Mouse (Mus musculus) liver, adult (tissue): ENCODE results near the gene Tmem45b.
A peak's percentile ranks its signal among the peaks of the same experiment; 100 is the strongest.

ENCODE experiments used
- GATA4 ChIP-seq: IDR thresholded peaks from 2 replicates; pipeline ENCODE4 v1.6.1; 2014; ENCODE audit warnings: mild to moderate bottlenecking, low read length; ENCODE audit not compliant: insufficient replicate concordance

Gene Tmem45b

DNA sequence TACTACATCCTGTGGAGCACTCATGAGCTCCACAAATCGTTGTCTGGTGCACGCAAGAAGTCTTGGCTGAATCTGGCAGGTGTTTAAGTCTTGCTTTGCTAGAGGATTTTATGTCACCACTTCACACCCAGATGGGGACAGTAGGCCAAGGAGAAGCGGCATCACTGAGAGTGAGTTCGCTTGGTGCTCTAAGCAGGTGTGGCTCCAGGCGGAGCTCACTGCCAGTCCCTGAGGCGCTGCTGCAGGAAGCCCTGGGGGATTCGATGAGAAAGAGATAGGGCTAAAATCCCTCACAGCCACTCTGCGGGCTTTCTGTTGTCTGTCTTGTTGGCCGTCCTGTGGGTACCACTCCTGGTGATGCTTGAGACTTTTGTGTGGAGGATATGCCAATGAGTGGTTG, 34.3 kb downstream of the Tmem45b start:
- no peak for TF ChIP-seq GATA4

DNA sequence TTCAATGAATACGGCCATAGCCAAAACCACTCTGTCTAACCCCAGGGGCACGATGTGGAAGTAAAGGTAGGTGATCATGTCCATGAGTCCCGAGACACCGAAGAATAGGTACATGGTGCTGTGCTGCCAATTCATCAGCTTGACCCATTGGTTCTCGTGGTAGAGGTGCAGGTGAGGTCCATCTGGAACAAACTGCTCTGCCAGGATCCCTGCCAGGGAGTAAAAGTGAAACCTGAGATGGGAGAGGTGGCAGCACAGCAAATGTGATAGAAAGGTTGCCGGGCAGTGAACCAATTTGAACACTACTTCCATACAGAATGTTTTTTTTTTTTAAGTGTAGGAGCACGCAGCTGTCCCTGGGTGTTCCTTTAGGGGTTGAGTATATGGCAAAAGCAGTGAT, 35.3 kb downstream of the Tmem45b start:
- TF ChIP-seq GATA4: no peak

DNA sequence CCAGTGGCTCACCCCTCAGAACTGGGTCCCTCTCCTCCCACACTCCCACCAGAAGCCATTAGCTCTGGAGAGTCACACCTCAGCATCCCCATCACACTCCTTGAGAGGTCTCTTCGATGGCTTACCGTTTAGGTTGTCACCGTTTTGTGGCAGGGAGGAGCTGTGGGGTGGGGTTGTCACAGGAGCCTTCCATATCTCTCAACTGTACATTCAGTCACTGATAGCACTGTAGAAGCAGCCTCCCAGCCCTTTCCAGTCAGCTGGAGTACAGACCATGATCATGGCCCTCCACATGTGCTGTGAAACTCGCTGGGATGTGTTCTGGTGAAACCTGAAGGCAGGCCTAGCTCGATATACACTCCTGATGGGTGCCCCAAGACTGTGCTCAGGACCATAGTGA, 42.1 kb downstream of the Tmem45b start:
- TF ChIP-seq GATA4: no peak

DNA sequence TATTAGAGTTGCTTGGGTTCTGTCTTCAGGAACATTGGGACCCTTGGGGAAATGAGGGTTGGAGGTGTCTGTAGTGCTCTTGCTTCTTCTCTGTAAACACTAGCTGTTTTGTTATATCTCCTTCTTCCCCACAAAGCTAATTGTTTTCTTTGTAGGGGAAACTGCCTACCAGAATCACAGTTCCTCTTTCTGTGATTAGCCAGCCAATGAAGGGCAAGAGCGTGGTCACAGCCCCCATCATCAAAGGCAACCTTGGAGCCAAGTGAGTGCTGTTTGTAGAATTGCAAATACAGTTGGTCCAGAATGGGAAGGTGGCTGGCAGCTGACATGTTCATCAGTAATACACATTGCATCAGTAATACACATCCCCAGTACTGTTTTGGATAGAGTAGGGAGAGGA, 45.4 kb downstream of the Tmem45b start:
- no peak for TF ChIP-seq GATA4

DNA sequence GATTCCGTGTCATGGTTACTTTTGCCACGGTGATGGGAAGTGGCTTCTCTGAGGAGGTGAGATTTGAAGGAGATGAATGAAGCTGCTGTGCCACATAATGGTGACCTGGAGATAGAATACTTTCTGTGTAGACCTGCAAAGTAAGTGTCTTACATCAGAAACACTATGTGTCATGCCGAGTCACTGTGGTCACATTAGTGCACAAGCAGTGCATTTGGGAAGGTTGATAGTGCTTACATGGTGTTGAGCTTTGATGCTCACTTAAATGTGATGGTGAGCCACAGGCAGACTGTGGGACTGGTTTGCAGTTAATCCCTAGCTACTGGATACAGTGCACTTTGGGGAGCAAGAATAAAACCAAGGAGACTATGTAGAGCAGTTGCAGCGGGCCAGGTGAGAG, 52.1 kb downstream of the Tmem45b start:
- TF ChIP-seq GATA4: no peak

DNA sequence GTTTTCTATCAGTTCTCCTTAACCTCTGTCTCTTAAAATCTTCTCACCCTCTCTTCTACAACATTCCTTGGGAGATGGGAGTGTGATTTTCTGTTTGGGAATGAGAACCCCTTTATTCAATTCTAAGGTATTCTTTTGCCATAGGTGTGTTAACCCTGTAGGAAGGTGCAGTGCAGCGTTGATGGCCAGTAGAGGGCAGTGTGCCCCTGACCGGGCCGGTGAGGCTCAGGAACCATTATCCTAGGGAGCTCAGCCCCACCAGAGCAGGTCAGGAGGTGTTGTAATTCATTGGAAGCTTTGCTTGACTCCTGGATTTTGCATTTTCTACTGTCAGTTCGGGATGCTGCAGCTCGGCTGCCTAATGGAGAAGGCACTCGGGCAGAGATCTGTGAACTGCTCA, 59.0 kb downstream of the Tmem45b start:
- TF ChIP-seq GATA4: no peak

DNA sequence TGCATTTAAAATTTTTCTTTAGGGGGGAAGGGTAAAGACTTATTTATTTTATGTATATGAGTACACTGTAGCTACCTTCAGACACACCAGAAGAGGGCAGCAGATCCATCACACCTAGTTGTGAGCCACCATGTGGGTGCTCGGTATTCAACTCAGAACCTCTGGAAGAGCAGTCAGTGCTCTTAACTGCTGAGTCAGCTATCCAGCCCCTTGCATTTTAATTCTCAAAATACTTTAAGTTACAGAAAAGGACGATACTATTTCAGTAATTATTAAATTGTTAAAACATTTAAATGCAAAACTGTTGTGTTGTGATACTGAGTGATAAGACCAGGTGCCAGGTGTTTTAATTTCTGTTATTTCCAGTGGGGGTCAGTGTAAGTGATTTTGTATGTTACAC, 60.0 kb downstream of the Tmem45b start:
- no peak for TF ChIP-seq GATA4

DNA sequence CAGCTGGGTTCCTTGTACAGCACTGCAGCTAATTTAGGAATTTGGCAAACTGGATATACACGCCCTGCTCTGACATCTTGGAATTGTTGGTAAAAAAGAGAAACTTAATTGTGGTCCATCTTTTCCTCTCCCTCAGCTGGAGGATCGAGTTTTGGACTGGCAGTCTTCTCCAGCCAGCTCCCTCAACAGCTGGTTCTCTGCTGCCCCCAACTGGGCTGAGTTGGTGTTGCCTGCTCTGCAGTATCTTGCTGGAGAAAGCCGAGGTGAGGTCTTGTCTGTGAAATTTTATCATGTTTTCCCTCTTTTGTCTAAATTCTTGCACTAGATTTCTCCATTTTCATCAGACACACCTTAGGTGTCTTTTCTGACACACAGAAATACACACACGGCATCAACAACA, 63.8 kb downstream of the Tmem45b start:
- TF ChIP-seq GATA4: no peak

DNA sequence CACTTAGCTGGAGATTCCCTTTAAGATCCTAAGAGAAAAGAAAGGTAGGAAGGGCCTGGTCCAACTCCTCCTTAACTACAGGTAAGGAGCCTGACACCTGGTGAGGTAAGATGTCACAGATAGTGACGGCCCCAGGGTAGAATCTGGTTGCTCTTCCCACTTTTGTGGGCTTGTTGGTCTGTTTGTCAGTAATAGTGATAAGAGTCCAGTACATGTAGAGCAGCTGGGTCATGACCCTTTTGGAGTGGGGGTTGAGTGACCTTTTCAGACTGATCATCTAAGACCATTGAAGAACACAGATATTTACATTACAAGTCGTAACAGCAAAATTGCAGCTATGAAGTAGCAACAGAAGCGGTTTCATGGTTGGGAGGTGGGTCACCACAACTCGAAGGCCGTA, 77.1 kb downstream of the Tmem45b start:
- TF ChIP-seq GATA4: no peak

DNA sequence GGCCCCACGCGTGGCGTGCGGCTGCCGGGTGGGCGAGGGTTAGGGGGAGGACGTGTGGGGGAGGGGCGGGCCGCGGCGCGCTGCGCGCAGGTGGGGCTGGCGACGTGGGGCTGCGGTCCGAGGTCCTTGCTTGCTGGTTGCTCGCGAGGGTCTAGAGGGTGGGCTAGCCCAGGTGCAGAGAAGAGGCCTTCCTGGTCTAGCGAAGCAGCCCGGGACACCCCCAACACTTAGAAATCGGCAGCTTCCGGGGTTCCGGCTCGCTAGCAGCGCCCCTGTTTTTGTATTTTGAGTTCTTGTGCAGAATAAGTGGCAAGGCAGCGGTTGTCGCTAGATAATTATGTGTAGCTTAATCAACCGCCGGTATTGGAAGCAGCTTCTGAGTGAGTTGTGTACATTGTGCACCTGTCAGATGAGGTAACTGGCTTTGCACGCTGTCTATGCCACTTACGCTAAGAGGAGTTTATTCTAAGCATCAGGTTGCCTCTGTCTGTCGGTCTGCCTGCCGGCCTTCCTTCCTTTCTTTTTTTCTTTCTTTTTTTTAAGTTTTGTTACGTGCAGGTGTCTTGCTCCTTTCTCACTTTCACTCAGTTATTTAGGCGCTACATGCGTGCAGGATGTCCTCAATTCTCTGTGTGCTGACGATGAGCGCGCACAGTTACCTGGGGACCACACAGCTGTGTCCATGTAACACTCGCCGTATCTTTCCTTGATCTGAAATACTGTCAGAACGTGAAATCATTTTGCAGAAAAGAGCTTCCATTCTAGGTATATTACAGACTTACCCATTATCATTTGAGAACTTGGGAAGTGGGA, 77.7 kb downstream of the Tmem45b start:
- no peak; the same call in 1 of the 2 replicates for TF ChIP-seq GATA4

DNA sequence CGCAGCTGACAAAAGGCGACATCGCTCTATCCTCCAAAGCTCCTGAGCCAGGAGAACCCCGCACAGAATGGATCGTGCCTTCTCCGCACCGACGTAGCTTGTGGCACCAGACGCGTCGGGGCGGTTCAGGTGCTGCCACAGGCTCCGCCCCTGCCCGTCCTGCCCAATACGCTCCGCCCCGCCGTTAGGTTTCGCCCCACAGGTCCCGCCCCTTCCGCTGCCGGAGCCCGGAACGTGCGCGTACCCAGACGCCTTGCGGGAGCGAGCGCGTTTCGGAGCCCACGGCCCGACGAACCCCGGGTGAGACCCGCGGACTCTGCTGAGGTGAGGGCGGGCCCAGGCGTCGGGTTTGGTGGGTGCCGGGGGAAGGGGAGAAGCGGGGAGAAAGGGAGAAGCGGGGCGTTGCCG, 78.3 kb downstream of the Tmem45b start, which contains the start of gene Nfrkb:
Nfrkb (plus strand) TSS at position 246 of the 408 bp plus-strand sequence.
- TF ChIP-seq GATA4: peak; percentile 23; the same call in 1 of the 2 replicates

DNA sequence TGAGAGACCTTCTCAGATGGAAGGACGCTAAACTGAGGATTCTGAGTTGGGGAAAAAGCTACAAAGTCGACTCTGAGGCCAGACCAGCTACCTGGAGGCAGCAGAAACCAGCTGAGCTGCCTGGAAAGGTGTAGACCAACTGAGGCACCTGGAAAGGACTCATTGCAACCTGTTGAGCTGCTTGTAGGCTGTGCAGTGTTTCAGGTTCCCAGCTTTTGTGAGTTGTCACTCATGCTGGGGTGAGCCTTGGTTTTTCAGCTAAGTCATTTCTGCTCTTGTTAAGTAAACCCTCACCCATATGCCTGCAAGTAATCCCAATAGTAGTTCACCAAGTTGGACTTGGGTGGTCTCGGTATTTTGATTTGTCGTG, 78.8 kb downstream of the Tmem45b start:
- no peak for TF ChIP-seq GATA4

DNA sequence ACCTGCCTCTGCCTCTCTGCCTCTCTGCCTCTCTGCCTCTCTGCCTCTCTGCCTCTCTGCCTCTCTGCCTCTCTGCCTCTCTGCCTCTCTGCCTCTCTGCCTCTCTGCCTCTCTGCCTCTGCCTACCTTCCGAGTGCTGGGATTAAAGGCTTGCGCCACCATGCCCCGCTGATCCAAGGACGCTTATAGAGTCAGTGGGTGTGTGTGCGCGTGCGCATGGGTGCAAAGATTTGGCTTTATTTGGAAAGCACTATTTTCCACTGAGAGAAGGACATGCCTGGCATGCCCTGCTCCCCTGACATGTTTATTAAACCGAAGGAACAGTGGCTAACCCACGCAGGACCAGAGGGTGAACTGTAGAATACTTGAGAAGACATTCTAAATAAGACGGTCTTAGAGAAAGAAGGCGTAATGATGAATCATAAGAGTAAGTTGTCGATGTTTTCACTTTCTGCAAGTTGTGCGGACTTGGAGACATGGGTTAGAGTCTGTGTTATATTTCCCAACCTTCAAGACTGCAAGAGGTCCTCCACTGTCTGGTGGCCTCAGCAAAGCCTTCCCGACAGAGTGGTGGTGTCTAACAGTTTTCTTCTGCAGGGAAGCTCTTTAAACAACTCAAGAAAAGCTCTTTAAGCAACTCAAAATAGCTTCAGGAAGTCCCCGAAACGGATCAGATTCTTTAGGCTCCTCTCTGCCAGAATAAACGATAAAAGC, 79.3 kb downstream of the Tmem45b start:
- no peak for TF ChIP-seq GATA4

DNA sequence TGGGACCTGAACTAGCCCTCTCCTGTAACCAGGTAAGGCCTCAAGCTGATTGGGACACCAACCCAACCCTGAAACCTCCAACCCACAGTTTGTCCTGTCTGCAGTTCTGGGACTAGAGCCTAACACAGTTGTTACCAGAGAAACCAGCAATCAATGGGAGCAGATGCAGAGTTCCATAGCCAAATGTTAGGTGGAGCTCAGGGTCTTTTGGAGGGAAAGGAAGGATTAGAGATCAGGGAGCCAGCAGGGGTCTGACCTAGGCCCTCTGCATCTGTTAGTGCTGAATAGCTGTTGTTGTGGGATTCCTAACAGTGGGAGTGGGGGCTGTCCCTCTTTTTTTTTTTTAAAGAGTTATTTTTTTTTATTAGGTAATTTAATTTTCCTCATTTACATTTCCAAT, 87.6 kb downstream of the Tmem45b start:
- TF ChIP-seq GATA4: no peak
